Mouse (Mus musculus) mouse embryonic stem cell (cell line): ENCODE measurements around the gene Manbal.
"Not testable (repeated sequence)": the region's sequence is repeated elsewhere in the genome, so short reads cannot be mapped to it uniquely, and the experiment has no call there.

Experiments
- in situ Hi-C, 2 experiments: fragments of 300-500 bp; cut with MboI; formaldehyde crosslinking; loops; 1 replicate in 1 of 2; 3 replicates in 1 of 2; pipeline ENCODE4 v1.14.3; 2019 to 2020; ENCODE audit warnings: low sequenced_read_pairs in 2 of 2, low pct_unique_long_range_greater_than_20kb in 1 of 2, mixed read lengths in 1 of 2; ENCODE audit not compliant: unreplicated experiment in 1 of 2

Gene Manbal

GRCm38 (mm10) chr2:157353183-157353582, 14.2 kb upstream of the Manbal start:
- in situ Hi-C loops, result no loop called here

GRCm38 (mm10) chr2:157354106-157354505, 13.3 kb upstream of the Manbal start:
- in situ Hi-C loops, result no loop called here

GRCm38 (mm10) chr2:157360028-157360427, 7.4 kb upstream of the Manbal start:
- in situ Hi-C loops, result no loop called here

GRCm38 (mm10) chr2:157363031-157363430, 4.4 kb upstream of the Manbal start:
- in situ Hi-C loops, result no loop called here

- in situ Hi-C loops, result no loop called here
Measured at GRCm38 (mm10) chr2:157366762-157367161, 632 bp upstream of the Manbal start.

DNA sequence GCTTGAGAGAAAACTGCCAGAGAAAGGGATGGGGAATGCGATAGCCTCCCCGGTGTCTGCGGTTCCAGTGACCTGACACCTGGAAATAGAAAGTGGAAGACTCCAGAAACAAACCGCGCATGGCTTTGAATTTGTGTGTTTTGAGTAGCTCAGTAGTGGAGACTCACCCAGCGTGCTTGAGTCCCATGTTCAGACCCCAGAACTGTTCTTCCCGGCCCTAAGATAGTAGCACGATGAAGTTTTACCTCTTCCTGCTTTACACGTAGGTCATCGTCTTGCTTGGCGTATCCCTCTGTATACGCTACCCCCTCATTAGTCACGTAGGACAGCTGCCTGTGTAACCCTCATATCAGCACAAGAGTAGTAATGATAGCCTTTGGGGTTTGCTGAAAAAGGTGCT, 597 bp downstream of the Manbal start:
- in situ Hi-C loops, result no loop called here

- in situ Hi-C loops, result no loop called here
Measured at GRCm38 (mm10) chr2:157371696-157372095, 4.3 kb downstream of the Manbal start.

GRCm38 (mm10) chr2:157373681-157374080, 6.3 kb downstream of the Manbal start:
- in situ Hi-C loops, result no loop called here

DNA sequence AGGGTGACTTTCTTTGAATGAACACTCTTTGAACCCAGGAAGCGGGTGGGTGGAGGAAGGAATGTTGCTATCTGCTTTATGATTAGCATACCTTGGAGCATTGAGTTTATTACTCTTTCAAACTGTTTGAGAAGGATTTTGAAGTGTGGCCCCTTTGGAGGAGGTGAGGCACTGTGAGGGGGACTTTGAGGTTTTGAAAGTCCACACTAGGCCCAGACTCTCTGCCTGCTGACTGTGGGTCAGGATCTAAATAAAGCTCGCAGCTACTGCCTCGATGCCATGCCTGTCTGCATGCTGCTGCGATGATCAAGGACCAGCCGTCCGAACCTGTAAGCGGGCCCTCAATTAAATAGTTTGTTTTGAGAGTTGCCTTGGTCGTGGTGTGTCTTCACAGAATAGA, 7.7 kb downstream of the Manbal start:
- in situ Hi-C loops, result loop anchor here in 1 of 2 experiments (5.0 kb wide), 1 partner anchor 42 kb away; the partner anchor contains the start of gene Src

DNA sequence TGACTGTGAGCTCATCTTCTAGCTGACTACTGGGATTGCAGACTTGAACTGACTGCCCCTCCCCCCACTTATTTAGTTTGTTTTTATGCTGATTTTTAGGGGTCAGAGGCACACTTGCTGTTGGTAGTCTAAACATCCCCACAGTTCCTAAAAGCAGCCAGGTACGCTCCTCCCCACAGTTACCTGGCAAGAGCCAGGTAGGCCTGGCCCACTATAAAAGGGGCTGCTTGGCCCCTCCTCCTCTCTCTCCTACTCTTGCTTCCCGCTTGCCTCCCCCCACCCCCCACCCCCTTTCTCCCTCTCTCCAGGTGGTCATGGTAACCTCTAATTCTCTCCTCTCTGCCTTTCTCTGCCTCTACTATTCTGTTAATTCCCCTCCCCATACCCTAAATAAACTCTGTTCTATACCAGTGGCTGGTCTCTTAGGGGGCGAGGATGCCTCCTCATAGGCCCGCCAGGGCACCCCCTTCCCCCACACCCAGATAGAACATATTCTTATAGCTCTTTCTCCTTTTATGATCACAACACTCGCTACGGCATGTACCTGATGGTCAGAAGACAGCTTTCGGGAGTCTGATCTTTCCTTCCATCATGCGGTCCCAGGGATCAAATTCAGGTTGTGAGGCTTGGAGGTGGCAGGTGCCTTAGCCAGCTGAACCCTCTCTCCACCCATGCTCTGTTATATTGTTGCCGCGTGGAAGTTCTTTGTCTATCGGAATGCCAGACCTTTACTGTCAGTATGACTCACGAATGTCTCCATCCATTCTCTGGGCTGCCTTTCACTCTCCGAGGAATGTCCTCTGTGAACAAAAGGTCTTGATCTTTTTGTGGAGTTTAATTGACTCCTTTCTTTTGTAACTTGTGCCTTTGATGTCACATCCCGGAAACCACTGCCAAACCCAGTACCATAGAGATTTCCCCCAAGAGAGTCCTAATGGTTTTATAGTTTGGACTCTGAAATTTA, 8.7 kb downstream of the Manbal start:
- in situ Hi-C loops, result loop anchor here in 1 of 2 experiments (5.0 kb wide), 1 partner anchor 41 kb away; the partner anchor contains the start of gene Src

DNA sequence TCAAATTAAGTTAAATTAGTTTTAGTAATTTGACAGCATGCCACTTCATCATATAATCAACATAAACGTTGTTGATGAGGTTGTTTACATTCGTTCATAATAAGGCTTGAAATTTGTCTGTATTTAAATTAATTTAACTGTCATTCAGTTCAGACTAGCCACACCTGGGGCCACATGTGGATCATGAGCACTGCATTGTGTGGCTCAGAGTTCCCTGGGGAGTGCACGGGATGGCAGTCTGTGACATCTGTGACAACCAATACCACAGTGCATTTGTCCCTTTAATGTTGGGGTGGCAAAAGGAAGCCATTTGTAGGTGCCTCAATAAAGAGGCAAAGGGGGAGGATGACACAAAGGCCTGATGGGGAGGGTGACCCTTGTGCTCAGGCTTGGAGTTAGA, 9.6 kb downstream of the Manbal start:
- in situ Hi-C loops, result loop anchor here in 1 of 2 experiments (5.0 kb wide), 1 partner anchor 40 kb away; the partner anchor contains the start of gene Src

GRCm38 (mm10) chr2:157384836-157385235, 17.4 kb downstream of the Manbal start:
- in situ Hi-C loops, result no loop called here

DNA sequence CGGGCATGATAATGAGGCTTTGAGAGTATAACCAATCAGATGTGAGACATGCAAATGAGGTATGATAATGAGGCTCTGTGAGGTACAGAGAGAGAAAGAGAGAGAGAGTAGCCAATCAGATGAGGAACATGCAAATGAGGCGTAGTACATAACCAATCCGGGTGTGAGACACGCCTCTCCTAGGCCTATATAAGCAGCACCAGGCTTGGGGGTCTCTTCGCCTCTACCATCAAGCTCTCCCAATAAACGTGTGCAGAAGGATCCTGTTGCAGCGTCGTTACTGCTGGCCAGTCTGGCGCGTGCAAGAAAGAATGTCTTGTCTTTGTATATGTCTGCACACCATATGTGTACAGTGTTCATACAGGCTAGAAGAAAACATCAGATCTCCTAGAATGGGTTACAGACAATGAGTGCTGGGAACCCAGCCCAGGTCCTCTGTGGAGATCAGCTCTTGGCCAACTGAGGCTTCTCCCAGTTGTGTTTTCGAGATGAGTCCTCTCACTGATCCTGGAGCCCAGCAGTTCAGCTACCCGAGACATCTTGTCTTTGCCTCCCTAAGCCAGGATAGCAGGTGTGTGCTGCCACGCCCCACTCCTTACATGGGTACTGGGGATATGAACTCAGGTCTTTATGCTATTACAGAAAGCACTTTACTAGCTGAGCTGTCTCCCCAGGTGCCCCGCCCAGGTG, 21.7 kb downstream of the Manbal start:
- in situ Hi-C loops, result not testable (repeated sequence)

DNA sequence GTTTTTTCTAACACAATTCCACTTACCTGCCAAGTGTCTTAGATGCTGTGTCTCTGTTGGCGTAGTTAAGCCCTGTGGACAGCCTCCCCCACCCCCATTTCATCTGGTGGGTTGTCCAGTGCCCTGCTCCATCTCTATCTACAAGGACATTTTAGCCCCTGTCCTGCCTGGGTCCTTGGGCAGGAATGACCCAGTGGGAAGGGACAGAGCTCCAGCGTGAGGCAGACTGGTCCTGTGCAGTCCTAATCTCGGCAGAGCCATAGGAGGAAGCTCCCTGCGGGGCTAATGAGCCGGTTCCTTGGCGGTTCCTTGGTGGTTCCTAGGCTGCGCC, 22.2 kb downstream of the Manbal start:
- in situ Hi-C loops, result no loop called here

DNA sequence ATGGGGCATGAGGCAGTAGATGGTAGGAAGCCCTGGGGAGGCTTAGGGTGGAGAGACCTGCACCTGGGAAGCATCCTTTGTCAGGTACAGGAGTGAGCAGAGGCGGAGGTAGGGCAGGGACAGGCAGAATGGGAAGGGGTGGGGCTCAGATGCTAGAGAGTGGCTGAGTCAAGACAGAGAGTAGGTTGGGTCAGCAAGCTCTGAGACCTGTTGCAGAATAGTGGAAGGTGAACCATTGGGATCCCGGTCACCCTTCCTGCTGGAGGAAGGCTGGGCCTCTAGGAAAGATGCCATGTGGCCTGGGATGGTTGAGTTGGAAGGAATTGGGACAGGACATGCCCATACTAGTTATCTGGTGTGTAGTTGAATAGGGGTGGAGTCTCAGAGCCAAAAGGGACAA, 24.9 kb downstream of the Manbal start:
- in situ Hi-C loops, result no loop called here

DNA sequence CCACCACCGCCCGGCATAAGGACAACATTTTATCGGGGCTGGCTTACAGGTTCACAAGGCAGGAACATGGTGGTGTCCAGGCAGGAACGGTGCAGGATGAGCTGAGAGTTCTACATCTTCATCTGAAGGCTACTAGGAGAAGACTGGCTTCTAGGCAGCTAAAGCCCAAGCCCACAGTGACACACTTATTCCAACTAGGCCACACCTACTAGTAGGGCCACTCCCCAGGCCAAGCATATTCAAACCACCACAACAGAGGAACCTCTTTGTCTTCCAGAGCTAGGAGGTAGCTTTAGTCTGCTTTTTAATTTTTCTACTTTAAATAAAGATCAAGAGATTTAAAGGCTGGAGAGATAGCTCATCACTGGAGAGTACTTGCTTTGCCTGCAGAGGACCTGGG, 26.2 kb downstream of the Manbal start:
- in situ Hi-C loops, result no loop called here

DNA sequence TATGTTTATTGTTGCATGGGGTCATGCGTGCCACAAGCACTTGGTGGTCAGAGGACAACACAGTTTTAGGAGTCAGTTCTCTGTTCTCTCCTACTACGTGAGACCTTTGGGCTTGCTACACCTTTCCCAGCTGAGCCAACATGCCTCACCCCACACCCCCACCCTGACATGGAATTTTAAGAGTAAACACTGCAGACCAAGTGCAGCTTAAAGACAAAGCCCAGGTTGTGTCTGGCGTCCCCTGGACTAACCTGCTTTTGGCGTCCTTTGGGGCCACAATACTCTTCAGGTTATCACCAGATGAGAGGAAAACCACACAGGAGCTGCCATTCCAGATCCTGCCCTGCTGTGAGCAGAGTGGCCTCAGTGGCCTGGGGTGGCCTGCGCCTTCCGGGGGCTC, 27.5 kb downstream of the Manbal start:
- in situ Hi-C loops, result no loop called here

DNA sequence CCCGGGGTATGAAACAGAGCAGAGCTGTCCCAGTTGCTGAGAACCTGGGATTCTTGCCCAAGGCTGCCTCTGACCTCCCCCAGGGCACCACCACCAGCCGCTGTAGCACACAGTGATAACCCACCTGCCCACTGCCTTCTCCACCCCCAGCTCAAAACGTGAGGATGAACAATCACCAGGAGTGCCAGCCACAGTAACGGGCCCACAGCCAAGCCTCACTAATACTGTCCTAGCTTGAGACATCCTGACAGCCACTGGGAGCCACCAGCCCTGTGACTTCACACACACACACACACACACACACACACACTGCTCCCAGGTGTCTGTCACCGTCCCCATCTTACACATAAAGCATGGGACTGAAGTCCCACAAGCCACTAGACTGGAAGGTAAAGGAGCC, 28.0 kb downstream of the Manbal start:
- in situ Hi-C loops, result no loop called here

DNA sequence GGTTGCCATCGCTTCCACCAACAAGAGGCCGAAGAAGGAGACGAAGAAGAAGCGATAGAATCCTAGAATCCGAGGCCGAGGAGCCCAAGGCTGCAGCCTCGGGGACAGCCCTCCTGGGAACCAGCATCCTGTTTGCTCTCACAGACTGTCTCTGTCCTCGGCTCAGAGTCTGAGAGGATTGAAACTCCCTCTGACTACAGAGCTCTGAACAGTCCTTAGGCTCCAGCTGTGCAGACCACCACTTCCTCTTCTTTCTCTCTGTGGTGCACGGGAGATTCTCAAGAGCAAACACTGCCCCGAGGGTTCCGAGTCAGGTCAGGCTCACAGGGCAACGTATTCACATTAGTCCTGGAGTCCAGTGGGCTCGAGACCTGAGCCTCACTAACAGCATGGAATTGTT, 28.6 kb downstream of the Manbal start:
- in situ Hi-C loops, result no loop called here

- in situ Hi-C loops, result no loop called here
Measured at GRCm38 (mm10) chr2:157397376-157397775, 30.0 kb downstream of the Manbal start.
